Mouse (Mus musculus) heart, embryonic 14.5 days (tissue): ENCODE results near the gene Ecel1. TPM values are rescaled to one million over a fixed set of nuclear protein-coding genes. Genes with fewer than 3 reads are reported as not detected.

ENCODE experiments used
- ATAC-seq: fragments of 200-750 bp; cut with Nextera tagmentation; 2 replicates; pipeline ENCODE4 v1.8.0; 2017; ENCODE audit warnings: low read depth, moderate TSS enrichment; ENCODE audit not compliant: insufficient number of reproducible peaks, insufficient read depth, low FRiP score
- H3K27ac ChIP-seq, 2 experiments: fragments of 200-500 bp in 1 of 2; fragments of 300-500 bp in 1 of 2; sonication (generic) in 1 of 2; replicated peaks in 1 of 2; 2 replicates each; pipeline ENCODE4 v1.5.1; 2012 to 2014; ENCODE audit warnings: low read depth in 2 of 2, low read length in 2 of 2, control low read depth in 1 of 2, mild to moderate bottlenecking in 1 of 2, mixed read lengths in 1 of 2; ENCODE audit not compliant: control insufficient read depth in 1 of 2, insufficient read depth in 1 of 2
- H3K27me3 ChIP-seq: fragments of 300-500 bp; sonication (generic); 2 replicates; pipeline ENCODE4 v1.6.1; 2014; ENCODE audit warnings: mild to moderate bottlenecking, low read length, control low read depth; ENCODE audit not compliant: control insufficient read depth, insufficient read depth
- H3K36me3 ChIP-seq: fragments of 300-500 bp; sonication (generic); 2 replicates; pipeline ENCODE4 v1.6.1; 2014; ENCODE audit warnings: mild to moderate bottlenecking, control low read depth, low read length, mixed read lengths; ENCODE audit not compliant: control insufficient read depth, insufficient read depth
- H3K4me1 ChIP-seq, 2 experiments: fragments of 200-500 bp in 1 of 2; fragments of 300-500 bp in 1 of 2; sonication (generic) in 1 of 2; 2 replicates each; pipeline ENCODE4 v1.6.1; 2012 to 2014; ENCODE audit warnings: low read length in 2 of 2, control low read depth in 1 of 2, mixed read lengths in 1 of 2; ENCODE audit not compliant: control insufficient read depth in 2 of 2, insufficient read depth in 2 of 2
- H3K4me2 ChIP-seq: fragments of 300-500 bp; sonication (generic); 2 replicates; pipeline ENCODE4 v1.6.1; 2014; ENCODE audit warnings: mild to moderate bottlenecking, low read length
- H3K4me3 ChIP-seq, 2 experiments: fragments of 200-500 bp in 1 of 2; fragments of 300-500 bp in 1 of 2; sonication (generic) in 1 of 2; 2 replicates each; pipeline ENCODE4 v1.5.1; 2012 to 2014; ENCODE audit warnings: low read length in 2 of 2, mild to moderate bottlenecking in 2 of 2, control low read depth in 1 of 2, low read depth in 1 of 2, moderate library complexity in 1 of 2; ENCODE audit not compliant: control insufficient read depth in 1 of 2, insufficient read depth in 1 of 2
- H3K9ac ChIP-seq: fragments of 300-500 bp; sonication (generic); 2 replicates; pipeline ENCODE4 v1.6.1; 2014; ENCODE audit warnings: mild to moderate bottlenecking, low read length
- H3K9me3 ChIP-seq: fragments of 300-500 bp; sonication (generic); 2 replicates; pipeline ENCODE4 v1.6.1; 2016; ENCODE audit warnings: low read length, control low read depth; ENCODE audit not compliant: control insufficient read depth
- WGBS: fragments of 180-500 bp; shearing (Covaris S2); extraction: QIAGEN DNeasy Blood & Tissue Kit; methylation state at CpG from one replicate; pipeline ENCODE4 v1.1.7; 2014; 5-methylcytosine and 5-hydroxymethylcytosine counted together
- polyA plus RNA-seq: library from polyadenylated mRNA; unstranded; fragments of >200 nt; fragmentation: Nextera tagmentation; extraction: Ambion mirVana; gene quantifications from 2 replicates; pipeline ENCODE4 v1.2.1, GENCODE M21; 2014

Gene Ecel1
- polyA plus RNA-seq, 1 experiment from 2014 or later, result 1.7 TPM

GRCm38 (mm10) chr1:87183998-87184750 lies 27.9 kb upstream of the Ecel1 start:
- no peaks in the 10 kb centered on the region for H3K36me3 ChIP-seq
- no peak overlapping the region for H3K9ac ChIP-seq
- 28% methylated on average over 15 of the region's 15 CpGs for WGBS
- no peak overlapping the region for H3K27ac ChIP-seq
- no peaks in the 10 kb centered on the region for H3K9me3 ChIP-seq
- H3K4me2 ChIP-seq, result peak overlapping the region; percentile 8
- H3K4me3 ChIP-seq, result no peak overlapping the region
- peaks cover 88% of the 10 kb centered on the region for H3K27me3 ChIP-seq
- peaks cover 3 to 7% of the 10 kb centered on the region in 2 experiments; a peak in 2 of 4 replicates for H3K4me1 ChIP-seq
- ATAC-seq, result no peak

GRCm38 (mm10) chr1:87183013-87183412 lies 26.7 kb upstream of the Ecel1 start, which contains the start of gene Prss56:
Gene Prss56 (plus strand): TSS chr1:87183313.
- H3K4me2 ChIP-seq, result no peak within 1 kb of the TSS
- H3K36me3 ChIP-seq, result no peaks in the 10 kb centered on the region
- H3K4me3 ChIP-seq, result no peak within 1 kb of the TSS
- 52% methylated on average over 9 of the region's 9 CpGs for WGBS
- H3K27ac ChIP-seq, result no peak within 1 kb of the TSS
- ATAC-seq, result no peak
- H3K9ac ChIP-seq, result no peak within 1 kb of the TSS
- no peaks in the 10 kb centered on the region for H3K9me3 ChIP-seq
- H3K4me1 ChIP-seq, result peaks cover 3 to 7% of the 10 kb centered on the region in 2 experiments; a peak in 2 of 4 replicates
- peaks cover 77% of the 10 kb centered on the region for H3K27me3 ChIP-seq

- H3K4me2 ChIP-seq, result no peak overlapping the region
- H3K9me3 ChIP-seq, result no peaks in the 10 kb centered on the region
- 34% methylated on average over 5 of the region's 5 CpGs for WGBS
- H3K36me3 ChIP-seq, result no peaks in the 10 kb centered on the region
- H3K4me3 ChIP-seq, result no peak overlapping the region
- peaks cover 58% of the 10 kb centered on the region for H3K27me3 ChIP-seq
- no peak for ATAC-seq
- no peak overlapping the region for H3K9ac ChIP-seq
- H3K4me1 ChIP-seq, result peaks cover 4 to 6% of the 10 kb centered on the region in 2 experiments; a peak in 3 of 4 replicates
- H3K27ac ChIP-seq, result no peak overlapping the region
Measured at GRCm38 (mm10) chr1:87180896-87181295, 24.6 kb upstream of the Ecel1 start.

GRCm38 (mm10) chr1:87175852-87176292 lies 19.6 kb upstream of the Ecel1 start:
- no peaks in the 10 kb centered on the region for H3K9me3 ChIP-seq
- ATAC-seq, result peak; percentile 57
- no peak overlapping the region for H3K4me2 ChIP-seq
- H3K4me3 ChIP-seq, result no peak overlapping the region
- H3K27me3 ChIP-seq, result peaks cover 45% of the 10 kb centered on the region
- H3K4me1 ChIP-seq, result peaks cover 5 to 7% of the 10 kb centered on the region in 2 experiments; a peak in 3 of 4 replicates
- H3K27ac ChIP-seq, result no peak overlapping the region
- WGBS, result 23% methylated on average over 11 of the region's 11 CpGs
- no peaks in the 10 kb centered on the region for H3K36me3 ChIP-seq
- no peak overlapping the region for H3K9ac ChIP-seq

- H3K9me3 ChIP-seq, result no peaks in the 10 kb centered on the region
- no peak overlapping the region for H3K4me2 ChIP-seq
- H3K36me3 ChIP-seq, result no peaks in the 10 kb centered on the region
- H3K4me3 ChIP-seq, result no peak overlapping the region
- peaks cover 9 to 11% of the 10 kb centered on the region in 2 experiments; a peak in 3 of 4 replicates for H3K4me1 ChIP-seq
- no peak overlapping the region for H3K9ac ChIP-seq
- H3K27ac ChIP-seq, result no peak overlapping the region
- peaks cover 51% of the 10 kb centered on the region for H3K27me3 ChIP-seq
- ATAC-seq, result no peak
- 23% methylated on average over 28 of the region's 28 CpGs for WGBS
Measured at GRCm38 (mm10) chr1:87174006-87174955, 18.0 kb upstream of the Ecel1 start.

- H3K27ac ChIP-seq, result no peak overlapping the region
- H3K36me3 ChIP-seq, result no peaks in the 10 kb centered on the region
- whole genome bisulfite sequencing, result 46% methylated on average over 9 of the region's 9 CpGs
- ATAC-seq, result no peak
- H3K9me3 ChIP-seq, result no peaks in the 10 kb centered on the region
- H3K4me3 ChIP-seq, result no peak overlapping the region
- H3K27me3 ChIP-seq, result peaks cover 69% of the 10 kb centered on the region
- H3K4me1 ChIP-seq, result peaks cover 9 to 11% of the 10 kb centered on the region in 2 experiments; a peak in 3 of 4 replicates
- H3K9ac ChIP-seq, result no peak overlapping the region
- H3K4me2 ChIP-seq, result no peak overlapping the region
Measured at GRCm38 (mm10) chr1:87172316-87172715, 16.0 kb upstream of the Ecel1 start.

- H3K4me3 ChIP-seq, result no peak overlapping the region
- H3K4me2 ChIP-seq, result no peak overlapping the region
- WGBS, result 81% methylated on average over 1 of the region's 1 CpGs
- H3K9me3 ChIP-seq, result no peaks in the 10 kb centered on the region
- H3K36me3 ChIP-seq, result no peaks in the 10 kb centered on the region
- peaks cover 9 to 11% of the 10 kb centered on the region in 2 experiments; a peak in 3 of 4 replicates for H3K4me1 ChIP-seq
- H3K27ac ChIP-seq, result no peak overlapping the region
- peaks cover 79% of the 10 kb centered on the region for H3K27me3 ChIP-seq
- H3K9ac ChIP-seq, result no peak overlapping the region
- no peak for ATAC-seq
Measured at GRCm38 (mm10) chr1:87171312-87171711, 15.0 kb upstream of the Ecel1 start.
